Mouse (Mus musculus) thymus, postnatal 14 days (tissue): ENCODE measurements around the gene Agap1.

ENCODE experiments used
- DNase-seq: peaks from one replicate; pipeline ENCODE4 v3.0.0; 2021

Gene Agap1

DNA sequence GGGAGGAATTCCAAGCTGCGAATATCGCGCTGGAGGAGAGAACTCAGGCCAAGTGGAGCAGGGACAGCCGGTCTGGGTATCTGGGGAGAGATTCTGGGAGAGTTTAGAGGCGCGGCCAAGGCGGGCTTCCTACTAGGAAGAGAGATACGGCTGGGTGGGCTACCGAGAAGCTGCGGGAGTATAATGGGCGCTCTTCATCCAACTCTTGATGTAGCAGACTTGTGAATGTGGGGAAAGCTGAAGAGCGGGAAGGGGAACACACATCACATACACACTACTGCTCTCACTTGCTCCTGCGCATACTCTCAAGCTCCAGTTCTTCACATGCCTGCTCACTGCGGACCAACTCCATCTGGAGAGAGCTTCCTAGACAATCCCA, 469.0 kb downstream of the Agap1 start:
- DNase-seq: no peak

DNA sequence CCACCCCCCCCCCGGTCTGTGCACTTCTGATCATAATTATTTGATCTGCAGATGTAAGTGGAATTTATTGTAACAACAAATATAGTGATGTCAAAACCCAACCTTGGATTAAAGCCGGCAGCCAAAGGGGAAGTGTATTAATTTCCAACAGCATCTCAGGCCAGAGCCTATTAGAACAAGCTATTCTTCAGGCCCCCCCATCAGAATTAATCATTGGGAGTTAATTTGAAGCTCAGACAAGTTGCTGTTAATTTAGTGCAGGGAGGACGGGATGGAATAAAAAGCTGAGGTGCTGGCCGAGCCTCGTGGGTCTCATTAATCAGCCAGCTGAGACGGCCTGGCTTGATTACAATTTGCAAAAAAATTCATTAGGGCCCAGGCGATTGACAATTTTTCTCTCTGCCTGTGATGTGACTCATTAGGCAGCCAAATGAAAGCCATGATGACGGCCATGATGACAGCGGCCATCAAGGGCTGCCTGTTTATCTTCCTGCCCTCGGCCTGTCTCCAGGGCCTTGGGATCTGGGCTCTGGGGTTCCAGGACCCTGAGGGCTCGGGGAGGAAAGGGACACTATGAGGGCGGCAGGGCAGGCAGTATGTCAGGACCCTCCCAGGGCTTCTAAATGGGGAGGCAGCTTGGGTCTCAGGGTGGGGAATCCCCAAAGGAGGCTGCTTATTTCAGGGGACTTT, 471.0 kb downstream of the Agap1 start:
- no peak for DNase-seq

DNA sequence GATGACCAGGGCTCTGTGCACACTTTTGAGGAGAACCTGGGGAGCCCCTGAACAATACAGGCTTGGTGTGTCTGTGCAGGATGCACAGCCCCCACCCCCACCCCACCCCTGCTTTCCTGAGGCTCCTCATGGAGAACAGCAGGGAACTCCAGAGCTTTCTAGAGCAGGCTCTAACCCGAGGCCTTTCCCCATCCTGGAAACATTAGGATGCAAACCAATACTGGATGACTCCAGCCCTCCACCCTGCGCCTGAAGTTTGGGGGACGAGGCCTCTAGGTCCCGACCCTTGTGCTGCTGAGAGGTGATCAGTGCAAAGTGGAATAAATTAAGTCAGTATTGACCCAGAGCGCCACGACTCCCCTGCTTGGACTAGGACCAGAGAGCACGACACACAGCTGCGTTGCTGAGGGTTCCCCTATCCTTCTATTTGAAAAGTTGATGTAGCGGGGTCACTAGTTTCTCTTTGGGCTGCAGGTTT, 472.0 kb downstream of the Agap1 start:
- DNase-seq: no peak

DNA sequence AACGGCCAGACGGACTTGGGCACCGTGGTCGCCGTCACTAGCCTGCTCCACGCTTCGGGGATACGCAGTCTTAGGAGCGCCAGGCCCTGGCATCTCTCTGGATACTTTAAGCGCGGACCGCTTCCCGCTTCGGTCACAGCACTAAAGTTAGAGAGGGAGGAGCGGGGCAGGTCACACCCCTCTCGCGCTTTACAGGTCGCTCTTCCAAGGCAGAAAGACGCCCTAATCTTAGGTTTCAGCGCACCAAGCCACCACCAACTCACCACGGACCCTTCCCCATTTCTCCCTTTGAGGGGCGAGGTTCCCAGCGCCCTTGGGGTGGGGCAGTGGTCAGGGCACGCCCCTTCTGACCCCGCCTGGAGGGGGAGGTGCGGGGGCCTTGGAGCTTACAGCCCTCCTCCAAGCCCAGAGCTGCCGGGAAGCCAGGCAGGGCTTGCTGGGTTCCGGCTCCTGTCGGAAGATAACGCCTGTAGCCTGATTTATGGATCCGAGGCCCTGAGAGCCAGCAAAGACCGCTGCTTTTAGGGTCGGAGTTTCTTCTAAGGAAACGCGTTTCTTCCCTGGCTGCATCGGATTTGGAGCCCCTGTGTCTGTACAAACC, 472.6 kb downstream of the Agap1 start:
- DNase-seq: no peak

DNA sequence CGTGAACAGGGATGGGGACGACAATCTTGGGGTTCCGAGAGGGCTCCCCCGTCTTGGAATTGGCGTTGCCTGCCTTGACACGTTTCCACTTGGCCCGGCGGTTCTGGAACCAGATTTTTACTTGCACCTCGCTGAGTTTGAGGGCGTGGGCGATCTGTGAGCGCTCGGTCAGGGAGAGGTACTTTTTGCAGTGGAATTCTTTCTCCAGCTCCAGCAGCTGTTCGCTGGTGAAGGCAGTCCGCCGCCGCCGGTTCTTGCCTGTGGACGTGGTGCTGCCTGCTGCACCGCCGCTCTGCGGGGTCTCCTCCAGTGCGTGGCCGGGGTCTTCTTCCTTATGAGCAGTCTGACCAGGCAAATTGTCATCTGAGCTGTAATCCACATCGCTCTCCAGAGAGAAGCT, 474.1 kb downstream of the Agap1 start:
- DNase-seq: no peak

DNA sequence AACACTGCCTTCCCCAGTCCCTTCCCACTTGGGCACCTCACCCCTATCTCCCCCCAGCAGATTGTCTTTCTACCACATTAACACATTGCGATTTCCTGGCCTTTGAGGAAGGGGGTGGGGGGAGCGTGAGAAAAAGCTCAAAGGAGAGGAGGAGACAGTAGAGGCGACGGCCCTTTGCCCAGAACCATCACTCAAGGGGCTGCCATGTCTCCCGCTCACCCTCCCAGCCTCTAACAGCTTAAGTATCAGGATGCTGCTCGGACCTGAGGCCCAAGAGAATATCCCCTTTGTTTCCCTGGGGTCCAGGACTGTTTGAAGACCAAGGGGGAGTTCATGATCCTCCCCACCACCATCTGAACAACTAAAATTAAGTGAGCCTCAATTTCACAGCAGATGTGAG, 474.6 kb downstream of the Agap1 start:
- DNase-seq: no peak

DNA sequence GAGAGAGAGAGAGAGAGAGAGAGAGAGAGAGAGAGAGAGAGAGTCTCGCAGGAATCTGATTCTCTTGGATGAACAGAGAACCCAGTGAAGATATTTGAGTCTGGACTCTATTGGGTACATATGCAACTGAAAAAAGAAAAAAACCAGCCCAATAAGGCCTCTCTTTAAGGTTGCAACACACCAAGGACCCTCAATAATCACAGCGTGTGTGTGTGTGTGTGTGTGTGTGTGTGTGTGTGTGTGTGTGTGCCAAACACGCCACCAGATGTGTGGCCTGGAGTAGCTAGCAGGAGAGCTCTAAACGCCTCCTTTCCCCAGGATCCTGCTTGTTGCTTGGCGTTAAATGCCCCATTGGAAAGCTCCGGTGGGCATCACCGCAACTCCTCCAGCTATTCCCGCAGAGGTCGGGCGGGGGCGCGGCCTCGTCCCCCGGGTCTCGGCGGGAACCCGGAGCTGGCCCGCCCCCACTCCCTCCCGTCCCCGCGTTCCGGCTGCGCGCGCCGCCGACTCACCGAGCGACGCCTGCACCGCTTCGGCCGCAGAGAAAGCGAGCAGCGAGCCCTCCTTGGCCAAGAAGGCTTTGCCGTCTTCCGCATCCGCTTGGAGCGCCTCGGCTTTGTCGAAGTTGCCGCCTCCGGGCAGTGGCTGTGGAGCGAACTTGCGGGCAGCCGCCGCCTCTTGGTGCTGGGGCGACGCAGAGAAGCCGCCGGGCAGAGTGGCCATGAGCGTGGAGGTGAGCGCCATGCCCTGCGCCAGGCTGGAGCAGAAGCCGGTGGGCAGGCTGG, 475.3 kb downstream of the Agap1 start:
- DNase-seq: no peak

DNA sequence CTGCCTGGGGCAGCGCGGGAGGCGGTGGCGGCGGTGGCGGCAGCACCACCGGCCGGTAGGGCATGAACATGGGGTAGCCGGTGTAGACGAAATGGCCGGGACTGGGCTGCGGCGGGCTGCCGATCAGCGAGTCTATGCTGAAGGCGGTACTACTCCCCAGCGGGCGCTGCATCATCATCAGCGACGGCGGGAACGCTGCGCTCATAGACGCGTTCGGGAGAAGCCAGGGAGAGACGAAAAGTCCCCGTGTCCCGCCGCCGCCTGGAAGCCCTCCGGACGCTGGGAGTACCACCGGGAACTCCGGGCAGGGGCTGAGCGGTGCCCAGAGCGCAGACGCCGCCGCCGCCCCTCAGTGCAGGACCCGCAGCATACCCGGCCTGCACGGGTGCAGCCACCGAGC, 475.9 kb downstream of the Agap1 start:
- DNase-seq: no peak

DNA sequence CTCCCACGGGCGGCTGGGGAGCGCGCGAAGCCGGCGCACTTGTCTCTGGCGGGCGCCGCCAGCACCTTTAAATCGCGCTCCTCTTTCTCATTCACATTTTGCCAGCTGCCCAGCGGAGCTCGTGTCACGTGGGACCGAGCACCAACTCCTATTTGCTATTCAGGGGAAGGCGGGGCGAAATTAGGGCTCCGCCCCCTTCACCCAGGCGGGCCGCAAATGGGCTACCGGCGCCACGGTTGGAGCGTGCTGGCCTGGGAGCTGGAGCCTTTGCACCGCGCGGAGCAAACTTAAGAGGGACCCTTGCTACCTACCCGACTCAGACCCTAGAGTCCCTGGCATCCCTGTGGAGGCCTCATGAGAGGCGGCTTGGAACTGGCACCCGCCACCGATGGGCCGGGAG, 476.5 kb downstream of the Agap1 start, which contains the start of gene Gbx2:
TSS of gene Gbx2 (minus strand) at position 60 of the 400 bp plus-strand sequence.
- DNase-seq: no peak

DNA sequence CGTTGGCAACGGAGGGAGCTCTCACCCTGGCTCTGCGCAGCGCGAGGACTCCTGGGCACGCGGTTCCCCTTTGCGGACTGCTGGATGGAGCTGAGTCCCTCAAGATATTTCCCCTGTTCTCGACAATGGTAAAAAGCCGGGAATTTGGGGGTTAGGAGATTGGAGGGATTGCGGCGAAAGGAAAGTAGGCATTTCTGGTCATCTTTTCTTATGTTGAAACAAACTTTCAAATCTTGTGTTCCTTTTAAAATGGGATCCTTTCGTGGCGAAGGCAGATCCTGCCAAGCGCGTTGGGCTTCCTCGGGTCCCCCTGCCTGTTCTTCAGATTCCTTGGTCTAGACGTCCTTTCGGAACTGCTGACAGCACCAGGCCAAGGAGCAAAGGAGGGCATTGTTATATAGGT, 477.4 kb downstream of the Agap1 start:
- DNase-seq: no peak

DNA sequence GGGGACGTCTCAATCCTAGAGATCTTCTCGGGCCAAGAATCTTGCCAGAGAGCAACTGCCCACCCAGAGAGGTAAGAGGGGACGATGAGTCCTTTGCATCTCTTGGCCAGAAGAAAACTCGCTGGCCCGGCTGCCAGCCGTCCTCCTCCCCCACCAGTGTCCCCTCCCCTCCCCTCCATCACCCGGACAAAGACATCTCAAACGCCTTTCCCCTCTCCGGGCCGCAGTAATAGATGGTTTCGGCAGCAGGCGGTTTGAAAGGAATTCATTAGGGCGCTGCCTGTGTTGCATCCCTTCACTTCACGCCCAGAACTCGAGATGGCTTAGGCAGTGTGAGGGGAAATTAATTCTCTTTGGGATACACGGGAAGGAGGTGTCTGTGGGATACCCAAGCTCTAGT, 478.0 kb downstream of the Agap1 start:
- DNase-seq: no peak

DNA sequence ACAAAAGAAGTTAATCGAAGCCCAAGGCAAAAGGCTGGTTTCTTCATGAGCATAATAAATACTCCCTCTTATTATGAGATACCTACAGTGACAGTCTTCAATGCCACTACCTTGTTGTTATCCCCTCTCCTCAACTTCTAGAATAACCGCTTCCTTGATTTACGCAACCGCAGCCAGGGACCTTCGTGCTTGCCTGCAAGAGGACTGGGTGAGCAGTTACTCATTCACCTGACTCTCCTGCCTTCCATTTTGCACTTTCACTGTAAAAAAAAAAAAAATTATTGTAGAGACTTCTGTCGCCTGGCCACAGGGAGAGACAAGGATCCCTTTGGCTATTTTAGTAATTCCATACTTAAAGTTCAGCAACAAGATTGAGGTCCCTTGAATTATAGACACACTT, 478.4 kb downstream of the Agap1 start:
- DNase-seq: no peak

DNA sequence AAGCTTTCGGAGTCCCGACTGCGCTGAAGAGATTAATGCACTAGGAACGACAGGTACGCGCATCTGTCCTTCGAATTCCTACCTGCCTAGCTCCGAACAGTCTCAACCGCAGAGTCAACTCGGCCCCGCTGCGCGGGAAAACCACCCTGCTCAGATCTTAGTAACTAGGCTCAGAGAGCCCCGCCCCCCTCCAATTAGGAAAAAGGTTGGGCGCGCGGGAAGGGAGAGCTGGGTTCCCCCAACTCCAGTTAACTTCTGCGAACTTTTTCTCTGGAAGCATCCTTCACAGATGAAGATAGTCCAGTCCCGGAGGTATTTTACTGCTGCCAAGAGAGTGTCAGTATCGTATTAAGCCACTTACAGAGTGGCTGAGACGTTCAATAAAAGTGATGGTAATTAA, 479.2 kb downstream of the Agap1 start:
- DNase-seq: no peak

DNA sequence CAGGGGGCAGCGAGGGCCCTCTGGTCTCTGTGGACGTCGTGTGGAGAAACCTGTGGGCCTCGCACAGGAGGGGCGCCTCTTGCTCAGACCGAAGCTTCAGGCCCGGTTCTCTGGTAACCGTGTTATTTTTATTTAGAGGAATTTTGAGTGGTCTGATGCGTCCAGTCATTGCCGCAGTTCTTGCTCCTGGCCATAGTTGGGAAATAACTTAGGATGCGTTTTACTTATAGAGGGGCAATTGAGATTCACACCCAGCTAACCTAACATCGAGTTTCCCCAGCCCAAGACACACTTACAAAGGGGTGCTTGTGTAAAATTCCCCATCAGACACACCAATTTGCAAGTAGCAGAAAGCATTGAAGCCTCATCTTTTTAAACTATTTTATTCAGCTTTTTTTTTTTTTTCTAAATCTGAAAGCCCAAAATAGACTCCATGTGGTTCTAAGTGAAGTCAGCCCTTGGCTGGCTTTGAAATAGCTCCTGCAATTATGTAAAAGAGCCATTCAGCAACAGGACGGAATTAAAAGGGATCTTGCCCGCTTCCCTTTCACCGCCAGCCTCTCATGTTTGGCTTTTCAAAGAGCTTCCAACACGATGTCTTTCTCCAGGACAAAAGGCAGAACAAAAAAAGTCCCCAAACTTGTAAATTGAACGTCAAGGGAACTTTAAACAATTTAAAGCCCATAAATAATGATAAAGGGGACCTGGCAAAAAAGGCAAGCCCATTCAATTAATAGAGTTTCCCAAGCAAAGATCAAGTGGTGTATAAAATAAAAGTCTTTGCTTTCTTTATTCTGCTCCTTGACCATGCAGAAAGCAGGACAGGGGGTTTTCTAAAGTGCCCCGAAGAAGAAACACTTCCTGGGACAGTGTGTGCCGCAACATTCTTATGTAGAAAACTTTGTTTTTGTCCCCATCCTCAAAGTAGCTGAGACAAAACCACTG, 480.0 kb downstream of the Agap1 start:
- no peak for DNase-seq

DNA sequence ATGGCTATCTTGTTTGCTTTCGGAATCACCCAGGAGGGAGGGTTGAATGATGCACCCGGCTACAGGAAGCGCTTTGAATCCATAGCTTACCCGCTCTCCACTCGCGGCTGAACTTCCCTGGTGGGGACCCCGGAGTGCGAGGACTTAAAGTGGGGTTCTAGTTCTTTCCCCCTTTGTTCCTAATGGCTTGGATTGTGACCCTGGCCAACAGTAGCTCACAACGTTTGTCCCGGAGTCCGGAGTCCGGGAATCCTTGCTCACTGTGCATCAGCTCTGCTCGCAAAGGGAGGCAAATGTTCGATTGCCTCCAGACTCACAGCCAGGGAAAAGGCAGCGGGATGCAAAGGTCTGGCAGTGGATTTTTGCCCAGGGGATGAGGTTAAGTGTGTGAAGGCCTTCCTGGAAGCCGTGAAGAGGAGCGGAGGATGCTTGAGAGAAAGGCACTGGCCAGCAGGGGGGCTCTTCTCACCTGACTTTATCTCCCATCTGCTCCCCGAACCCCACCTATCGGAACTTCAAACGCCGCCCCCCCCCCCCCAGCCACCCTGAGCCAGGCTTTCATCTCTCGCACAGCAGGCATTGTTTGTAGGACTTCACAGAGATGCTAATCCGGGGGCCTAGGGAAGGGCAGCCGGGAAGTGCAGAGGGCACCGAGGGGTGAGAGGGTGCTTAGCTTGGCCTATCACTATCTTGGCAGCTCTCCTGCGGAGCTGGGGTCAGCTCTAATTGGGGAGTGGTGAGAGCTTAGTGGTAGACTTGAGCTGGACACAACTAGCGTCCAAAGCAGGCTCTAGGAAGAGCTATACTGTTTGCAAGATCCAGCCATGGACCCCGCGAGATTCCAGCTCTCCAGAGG, 481.1 kb downstream of the Agap1 start:
- DNase-seq: no peak

DNA sequence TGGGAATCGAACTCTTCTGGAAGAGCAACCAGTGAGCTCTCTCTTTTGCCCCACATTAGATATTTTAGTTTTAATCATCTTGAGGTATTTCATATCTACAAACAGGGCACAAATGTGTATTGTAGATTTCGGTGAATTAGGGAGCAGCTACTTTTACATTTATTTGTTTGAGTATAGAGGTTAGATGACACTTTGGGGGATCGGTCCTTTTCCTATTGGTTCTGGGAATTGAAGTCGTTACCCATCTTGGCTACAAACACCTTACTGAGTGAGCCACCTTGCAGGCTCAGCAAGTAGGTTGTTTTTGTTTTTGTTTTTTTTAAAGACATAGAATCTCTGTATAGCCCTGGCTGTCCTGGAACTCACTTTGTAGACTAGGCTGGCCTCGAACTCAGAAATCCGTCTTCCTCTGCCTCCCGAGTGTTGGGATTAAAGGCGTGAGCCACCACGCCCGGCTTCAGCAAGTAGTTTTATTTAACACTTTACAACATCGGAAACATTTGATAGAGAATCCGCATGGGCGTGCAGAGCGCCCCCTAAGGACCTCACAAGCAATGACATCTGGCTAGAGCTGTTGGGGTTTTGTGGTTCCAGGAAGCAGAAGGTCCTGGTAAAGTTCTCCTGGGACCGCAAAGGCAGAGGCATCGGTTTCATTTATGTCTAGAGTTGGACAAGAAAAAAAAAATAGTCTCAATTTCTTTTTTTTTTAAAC, 484.4 kb downstream of the Agap1 start:
- DNase-seq: no peak

DNA sequence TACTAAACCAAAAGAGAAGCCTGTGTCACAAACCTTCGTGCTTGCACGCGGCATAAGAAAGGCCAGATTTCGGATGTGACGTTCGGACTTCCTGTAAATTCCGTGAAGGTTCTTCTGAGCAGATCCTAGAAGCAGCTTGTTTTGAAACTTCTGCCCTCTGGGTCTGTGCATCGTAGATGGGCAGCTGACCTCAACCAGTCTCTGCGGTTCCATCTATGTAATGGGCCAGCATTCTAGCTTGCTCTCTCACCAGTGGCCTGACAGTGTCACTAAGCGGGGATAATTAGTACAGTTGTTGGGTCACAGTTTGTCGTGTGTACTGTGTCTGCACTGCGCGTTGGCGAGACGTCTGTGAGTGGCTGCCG, 485.0 kb downstream of the Agap1 start:
- DNase-seq: no peak

DNA sequence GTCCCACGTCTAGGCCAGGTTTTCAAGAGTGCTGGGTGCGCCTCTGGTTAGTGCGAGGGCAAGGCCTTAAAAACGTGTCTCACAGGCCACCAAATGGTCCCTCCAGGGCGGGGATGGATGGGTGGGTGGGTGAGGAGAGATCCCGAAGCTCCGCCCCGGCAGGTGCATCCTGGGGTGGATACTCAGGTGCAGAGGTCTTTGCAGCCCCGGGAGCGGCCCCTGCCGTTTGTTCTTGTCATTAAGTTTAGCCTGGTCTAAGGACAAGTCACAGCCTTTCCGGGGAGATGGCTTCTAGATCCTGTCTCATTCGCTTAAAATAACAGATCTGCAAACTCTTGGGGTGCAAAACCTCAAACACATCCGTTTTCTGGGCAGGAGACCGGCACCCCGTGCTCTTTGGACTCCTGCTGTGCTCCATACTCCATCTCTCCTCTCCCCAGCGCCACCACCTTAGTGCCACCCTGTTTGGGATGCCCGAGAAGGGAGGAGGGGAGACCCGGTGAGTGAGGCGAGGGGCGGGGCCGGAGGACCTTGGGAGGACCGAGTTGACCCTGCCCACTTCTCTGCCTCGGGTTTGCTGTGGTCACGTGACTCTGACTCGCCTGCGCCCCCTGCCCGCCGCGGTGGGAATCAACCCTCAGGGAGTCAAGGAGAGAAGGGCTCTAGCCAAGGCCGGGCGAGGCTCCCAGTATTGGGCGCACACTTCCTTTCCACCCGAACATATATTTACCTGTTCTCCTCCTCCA, 485.5 kb downstream of the Agap1 start:
- DNase-seq: peak; percentile 65

DNA sequence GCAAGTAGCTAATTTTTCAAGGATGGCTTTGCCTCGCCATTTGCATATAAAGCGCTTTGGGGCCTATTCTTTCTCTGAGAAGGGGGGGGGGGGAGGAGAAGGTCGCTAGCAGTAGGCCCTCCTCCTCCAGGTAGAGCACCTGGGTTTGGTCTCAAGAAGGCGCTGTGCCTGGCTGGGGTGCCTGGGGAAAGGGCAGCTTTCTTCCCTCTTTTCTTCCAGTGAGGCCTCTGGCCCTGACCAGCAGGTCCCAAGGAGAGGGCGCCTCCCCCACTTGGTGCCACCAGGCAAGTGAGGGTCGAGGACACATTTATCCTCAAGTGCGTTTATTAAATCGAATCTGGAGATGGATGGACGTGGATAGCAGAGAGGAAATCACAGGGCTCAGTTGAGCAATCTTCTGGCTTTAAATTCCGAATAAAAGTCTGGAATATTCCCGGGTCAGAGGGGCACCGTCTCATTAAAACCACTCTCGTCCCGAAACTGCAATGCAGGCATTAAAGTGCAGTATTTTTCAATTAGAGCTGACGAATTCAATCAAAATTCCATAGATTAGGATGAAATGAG, 486.4 kb downstream of the Agap1 start:
- DNase-seq: no peak

DNA sequence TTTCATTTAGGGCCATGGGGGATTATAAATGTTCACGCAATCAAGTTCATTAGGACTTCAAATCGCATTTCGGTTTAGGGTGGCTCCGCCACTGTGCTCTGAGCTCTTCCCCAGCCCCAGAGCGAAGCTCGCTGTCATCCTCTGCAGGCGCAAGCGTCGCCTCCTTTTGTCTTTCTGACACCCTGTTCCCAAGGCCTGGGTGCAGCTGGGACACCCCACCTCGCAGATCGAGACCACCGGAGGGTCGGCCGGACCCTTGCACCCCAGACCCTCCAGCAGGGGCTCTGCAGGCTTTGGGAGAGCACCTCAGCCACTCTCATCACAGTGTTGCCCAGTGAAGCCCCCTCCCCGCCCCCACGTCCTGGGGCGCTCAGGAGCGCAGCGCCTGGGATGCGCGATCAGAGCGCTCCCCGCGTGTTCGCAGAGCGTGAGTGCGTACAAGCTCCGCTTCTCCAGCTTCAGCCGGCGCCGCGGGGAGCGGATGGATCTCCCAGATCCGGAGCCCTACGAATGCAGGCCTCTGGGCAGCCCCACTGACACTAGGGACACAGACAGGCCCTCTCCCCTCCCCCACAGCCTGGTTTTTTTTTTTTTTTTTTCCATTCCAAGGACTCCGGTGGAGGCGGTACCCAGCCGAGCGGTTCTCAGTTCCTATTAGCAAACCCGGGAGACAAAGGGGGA, 487.2 kb downstream of the Agap1 start:
- no peak for DNase-seq
